Mouse (Mus musculus) heart, adult 2 months (tissue): ENCODE data around the gene Gas8. TPM values are rescaled to one million over a fixed set of nuclear protein-coding genes. Genes with fewer than 3 reads are reported as not detected.

ENCODE experiments used
- DNase-seq, 2 experiments: peaks; one replicate each; pipeline ENCODE4 v3.0.0; 2021
- H3K27ac ChIP-seq: fragments of 200-600 bp; 2 replicates; pipeline ENCODE4 v1.8.1; 2022
- H3K27me3 ChIP-seq: fragments of 200-500 bp; 2 replicates; pipeline ENCODE4 v1.6.1; 2012; ENCODE audit warnings: mild to moderate bottlenecking, low read length, inconsistent platforms, mixed read lengths; ENCODE audit not compliant: control insufficient read depth, insufficient read depth
- H3K36me3 ChIP-seq: fragments of 200-500 bp; 2 replicates; pipeline ENCODE4 v1.6.1; 2012; ENCODE audit warnings: low read length, inconsistent platforms; ENCODE audit not compliant: control insufficient read depth, insufficient read depth
- H3K4me1 ChIP-seq: fragments of 200-500 bp; 2 replicates; pipeline ENCODE4 v1.6.1; 2011; ENCODE audit warnings: low read length; ENCODE audit not compliant: control insufficient read depth, insufficient read depth
- H3K4me3 ChIP-seq: fragments of 200-600 bp; 2 replicates; pipeline ENCODE4 v1.8.1; 2022
- H3K79me2 ChIP-seq: fragments of 200-500 bp; replicated peaks from 2 replicates; pipeline ENCODE4 v1.6.1; 2012; ENCODE audit warnings: mild to moderate bottlenecking, inconsistent platforms, low read length, moderate library complexity, mixed read lengths; ENCODE audit not compliant: control insufficient read depth, insufficient read depth
- H3K9ac ChIP-seq: fragments of 200-500 bp; 2 replicates; pipeline ENCODE4 v1.6.1; 2012; ENCODE audit warnings: low read depth, mild to moderate bottlenecking, control low read depth, inconsistent platforms, low read length, mixed read lengths
- CTCF ChIP-seq: fragments of 200-600 bp; IDR thresholded peaks from 2 replicates; pipeline ENCODE4 v1.8.1; 2022; ENCODE audit warnings: antibody characterized with exemption, mild to moderate bottlenecking, moderate library complexity
- EP300 ChIP-seq: fragments of 200-500 bp; IDR thresholded peaks from 2 replicates; pipeline ENCODE4 v1.6.1; 2011; ENCODE audit warnings: low read depth, low read length, control low read depth; ENCODE audit not compliant: insufficient read depth
- POLR2A ChIP-seq: fragments of 200-500 bp; IDR thresholded peaks from 2 replicates; pipeline ENCODE4 v1.6.1; 2011; ENCODE audit warnings: mild to moderate bottlenecking, low read depth, low read length, control low read depth; ENCODE audit not compliant: insufficient read depth
- WGBS: fragments of 180-500 bp; shearing (Covaris S2); methylation state at CpG from one replicate; pipeline ENCODE4 v1.1.7; 2018; 5-methylcytosine and 5-hydroxymethylcytosine counted together
- intact Hi-C: fragments of 180-260 bp; cut with DNase I; formaldehyde crosslinking; loops from one replicate; pipeline ENCODE4 v1.15.1; 2025
- polyA plus RNA-seq: library from polyadenylated mRNA; depleted of rRNA; stranded (reverse); fragments of >200 nt; gene quantifications from 2 replicates; pipeline ENCODE4 v1.2.3, GENCODE M21; 2012
- total RNA-seq, 2 experiments: library from RNA; stranded (reverse); gene quantifications; 2 replicates each; pipeline ENCODE4 v1.2.3; 2021

Gene Gas8
- total and polyA plus RNA-seq, 3 experiments: 3.1 to 4.6 (median 3.6) TPM

GRCm38 (mm10) chr8:123502192-123502591 is 16.4 kb upstream of the Gas8 start:
- Histone ChIP-seq H3K4me3 (no peak overlapping the region), H3K79me2 (no peaks in the 10 kb centered on the region), H3K4me1 (no peaks in the 10 kb centered on the region), H3K36me3 (no peaks in the 10 kb centered on the region), H3K27ac (no peak overlapping the region), H3K27me3 (no peaks in the 10 kb centered on the region), H3K9ac (no peak overlapping the region)
- 89% methylated on average over 5 of the region's 5 CpGs for WGBS
- intact Hi-C loops: no loop called here
- no peak for TF ChIP-seq EP300
- no peak for TF ChIP-seq POLR2A
- no peak for TF ChIP-seq CTCF
- DNase-seq: no peak

- H3K27me3 ChIP-seq: no peaks in the 10 kb centered on the region
- no peaks in the 10 kb centered on the region for H3K79me2 ChIP-seq
- H3K9ac ChIP-seq: no peak overlapping the region
- no peak overlapping the region for H3K27ac ChIP-seq
- H3K4me1 ChIP-seq: no peaks in the 10 kb centered on the region
- no peak overlapping the region for H3K4me3 ChIP-seq
- intact Hi-C loops: no loop called here
- no peak for DNase-seq
- no peak for TF ChIP-seq EP300
- peak; percentile 36 for TF ChIP-seq CTCF
- no peak for TF ChIP-seq POLR2A
- WGBS: over 99% methylated on average over 6 of the region's 6 CpGs
- no peaks in the 10 kb centered on the region for H3K36me3 ChIP-seq
Observed at GRCm38 (mm10) chr8:123503801-123504467, 14.7 kb upstream of the Gas8 start.

- WGBS: 93% methylated on average over 9 of the region's 9 CpGs
- Histone ChIP-seq H3K36me3 (no peaks in the 10 kb centered on the region), H3K27ac (no peak overlapping the region), H3K4me1 (no peaks in the 10 kb centered on the region), H3K79me2 (no peaks in the 10 kb centered on the region), H3K4me3 (no peak overlapping the region), H3K27me3 (no peaks in the 10 kb centered on the region), H3K9ac (no peak overlapping the region)
- DNase-seq: no peak
- no peak for TF ChIP-seq CTCF
- TF ChIP-seq EP300: no peak
- no peak for TF ChIP-seq POLR2A
- intact Hi-C loops: no loop called here
Observed at GRCm38 (mm10) chr8:123504591-123505195, 13.9 kb upstream of the Gas8 start.

- DNase-seq: no peak
- Histone ChIP-seq H3K4me1 (no peaks in the 10 kb centered on the region), H3K27me3 (no peaks in the 10 kb centered on the region), H3K4me3 (no peak overlapping the region), H3K79me2 (no peaks in the 10 kb centered on the region), H3K36me3 (no peaks in the 10 kb centered on the region), H3K9ac (no peak overlapping the region), H3K27ac (no peak overlapping the region)
- WGBS: 85% methylated on average over 4 of the region's 4 CpGs
- intact Hi-C loops: no loop called here
- TF ChIP-seq EP300 (no peak), CTCF (no peak), POLR2A (no peak)
Observed at GRCm38 (mm10) chr8:123505267-123505666, 13.4 kb upstream of the Gas8 start.

- Histone ChIP-seq H3K79me2 (no peaks in the 10 kb centered on the region), H3K9ac (no peak overlapping the region), H3K27me3 (no peaks in the 10 kb centered on the region), H3K36me3 (no peaks in the 10 kb centered on the region), H3K27ac (no peak overlapping the region), H3K4me3 (no peak overlapping the region), H3K4me1 (no peaks in the 10 kb centered on the region)
- DNase-seq: no peak
- WGBS: 82% methylated on average over 9 of the region's 9 CpGs
- intact Hi-C loops: no loop called here
- TF ChIP-seq EP300: no peak
- TF ChIP-seq CTCF: no peak
Observed at GRCm38 (mm10) chr8:123505695-123506094, 12.9 kb upstream of the Gas8 start.

GRCm38 (mm10) chr8:123507153-123507552 is 11.5 kb upstream of the Gas8 start:
- 97% methylated on average over 5 of the region's 5 CpGs for WGBS
- no peaks in the 10 kb centered on the region for H3K36me3 ChIP-seq
- TF ChIP-seq CTCF (no peak), EP300 (no peak), POLR2A (no peak)

More at GRCm38 (mm10) chr8:123507153-123507552, 11.5 kb upstream of the Gas8 start:
- no peak for DNase-seq
- Histone ChIP-seq H3K27ac (no peak overlapping the region), H3K27me3 (no peaks in the 10 kb centered on the region), H3K79me2 (no peaks in the 10 kb centered on the region), H3K4me3 (no peak overlapping the region), H3K4me1 (no peaks in the 10 kb centered on the region), H3K9ac (no peak overlapping the region)
- intact Hi-C loops: no loop called here
